Mouse (Mus musculus) ES-Bruce4 (cell line): ENCODE measurements around the gene Nhsl1. TPM values are rescaled to one million over a fixed set of nuclear protein-coding genes. Genes with fewer than 3 reads are reported as not detected.
A peak's percentile ranks its signal among the peaks of the same experiment; 100 is the strongest.

ENCODE experiments used
- H3K27ac ChIP-seq: 2 replicates; pipeline ENCODE4 v1.5.1; 2012; ENCODE audit warnings: low read length, inconsistent platforms; ENCODE audit not compliant: insufficient read depth
- H3K27me3 ChIP-seq: 2 replicates; pipeline ENCODE4 v1.6.1; 2012; ENCODE audit warnings: mild to moderate bottlenecking, low read length, inconsistent platforms; ENCODE audit not compliant: control insufficient read depth, poor library complexity, insufficient read depth, severe bottlenecking
- H3K36me3 ChIP-seq: 2 replicates; pipeline ENCODE4 v1.6.1; 2012; ENCODE audit warnings: inconsistent platforms, mild to moderate bottlenecking, low read length, moderate library complexity; ENCODE audit not compliant: control insufficient read depth, poor library complexity, insufficient read depth, severe bottlenecking
- H3K4me1 ChIP-seq: one replicate; pipeline ENCODE4 v1.8.1; 2011; ENCODE audit warnings: low read length; ENCODE audit not compliant: control insufficient read depth, insufficient read depth
- H3K4me3 ChIP-seq: 2 replicates; pipeline ENCODE4 v1.5.1; 2011; ENCODE audit warnings: low read depth, mild to moderate bottlenecking, low read length
- H3K9ac ChIP-seq: 2 replicates; pipeline ENCODE4 v1.6.1; 2012; ENCODE audit warnings: low read depth, mild to moderate bottlenecking, inconsistent platforms; ENCODE audit not compliant: poor library complexity, severe bottlenecking
- H3K9me3 ChIP-seq: replicated peaks from 2 replicates; pipeline ENCODE4 v1.6.1; 2012; ENCODE audit warnings: mild to moderate bottlenecking, low read length, inconsistent platforms; ENCODE audit not compliant: control insufficient read depth, poor library complexity, insufficient read depth, severe bottlenecking
- CTCF ChIP-seq: IDR thresholded peaks from one replicate; pipeline ENCODE4 v1.8.1; 2011; ENCODE audit warnings: low read depth, low read length
- EP300 ChIP-seq: IDR thresholded peaks from 2 replicates; pipeline ENCODE4 v1.6.1; 2011; ENCODE audit warnings: low read depth, low read length; ENCODE audit not compliant: insufficient read depth
- POLR2A ChIP-seq: IDR thresholded peaks from one replicate; pipeline ENCODE4 v1.8.1; 2011; ENCODE audit warnings: low read length; ENCODE audit not compliant: insufficient read depth
- polyA plus RNA-seq: library from polyadenylated mRNA; stranded (reverse); fragments of >200 nt; gene quantifications from 2 replicates; pipeline ENCODE4 v1.2.4, GENCODE M21; 2011; ENCODE audit warnings: low read depth; ENCODE audit not compliant: missing spikeins, insufficient read depth, insufficient read length

Nhsl1 gene
- polyA plus RNA-seq, 1 experiment = 26.9 TPM

DNA sequence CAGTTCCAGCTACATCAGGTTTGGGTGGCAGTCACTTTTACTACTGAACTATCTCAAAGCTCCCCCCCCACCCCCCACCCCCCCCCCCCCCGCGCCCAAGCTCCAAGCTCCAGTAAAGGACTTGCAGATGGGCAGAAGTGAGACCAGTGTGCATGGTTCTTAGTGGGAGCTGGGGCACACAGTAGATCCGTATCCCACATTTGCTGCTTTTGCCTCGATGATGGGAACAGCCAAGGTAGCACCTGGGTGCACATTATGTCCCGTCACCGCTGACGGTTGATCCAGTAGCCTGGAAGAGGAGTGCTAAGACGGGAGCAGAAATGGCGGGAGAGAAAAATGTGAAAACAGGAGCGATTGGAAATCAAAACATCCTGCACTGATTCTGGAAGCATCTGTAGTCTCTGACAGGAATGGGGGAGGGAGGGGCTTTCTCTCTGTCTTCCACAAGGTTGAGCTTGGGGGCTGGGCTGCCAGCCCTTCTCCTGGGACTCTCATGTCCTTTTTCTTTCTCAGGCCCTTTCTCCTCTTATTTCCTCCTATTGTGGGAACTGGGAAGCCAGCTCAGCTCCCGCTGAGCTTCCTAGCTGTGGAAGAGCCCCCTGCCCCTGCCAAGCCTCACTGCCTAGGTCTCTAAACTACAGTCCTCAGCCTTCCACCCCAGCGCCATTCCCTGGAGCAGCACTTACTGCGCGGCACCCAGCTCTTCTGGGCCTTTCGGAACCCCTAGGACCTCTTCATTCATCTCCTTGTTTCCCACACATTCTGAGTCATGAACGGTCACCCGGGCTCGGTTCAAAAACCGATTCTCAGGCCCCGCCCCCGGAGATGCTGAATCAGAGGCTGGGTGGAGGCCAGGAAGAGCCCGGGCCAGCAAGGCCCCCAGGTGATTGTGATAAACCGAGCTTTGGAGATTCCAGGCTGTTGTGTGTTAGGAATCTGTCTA is 10.6 kb downstream of the Nhsl1 start:
- H3K9ac ChIP-seq = peak overlapping the region; percentile 26
- peak overlapping the region; percentile 70 for H3K27ac ChIP-seq
- H3K27me3 ChIP-seq = no peaks in the 10 kb centered on the region
- H3K36me3 ChIP-seq = no peaks in the 10 kb centered on the region
- peaks cover 10% of the 10 kb centered on the region for H3K9me3 ChIP-seq
- peaks cover 1% of the 10 kb centered on the region for H3K4me1 ChIP-seq
- peak overlapping the region; percentile 54 for H3K4me3 ChIP-seq
- no peak for TF ChIP-seq POLR2A
- 0 out of 2 replicates have a peak, but pooled peaks have one; percentile 36 for TF ChIP-seq EP300

DNA sequence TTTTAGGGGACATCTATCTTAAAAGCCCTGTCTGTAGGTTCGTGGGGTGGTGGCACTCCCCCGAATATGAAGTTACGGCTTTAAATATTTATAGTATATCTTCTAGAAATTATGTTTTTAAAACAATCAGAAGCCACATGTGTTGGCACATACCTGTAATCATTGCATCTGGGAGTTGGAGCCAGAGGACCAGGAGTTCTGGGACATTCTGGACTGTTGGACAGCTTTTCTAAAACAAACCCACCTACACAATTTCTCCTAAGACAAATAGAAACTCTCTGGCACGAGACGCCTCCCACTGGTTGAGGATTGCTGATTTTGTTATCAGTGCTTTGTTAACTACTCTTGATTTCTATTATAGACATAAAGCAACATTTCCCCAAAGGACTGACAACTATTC is 11.7 kb downstream of the Nhsl1 start:
- Histone ChIP-seq H3K36me3 (no peaks in the 10 kb centered on the region), H3K27ac (no peak overlapping the region), H3K4me3 (no peak overlapping the region), H3K4me1 (peaks cover 1% of the 10 kb centered on the region), H3K9ac (no peak overlapping the region), H3K9me3 (peaks cover 10% of the 10 kb centered on the region), H3K27me3 (no peaks in the 10 kb centered on the region)
- TF ChIP-seq EP300 (no peak), CTCF (no peak), POLR2A (no peak)

DNA sequence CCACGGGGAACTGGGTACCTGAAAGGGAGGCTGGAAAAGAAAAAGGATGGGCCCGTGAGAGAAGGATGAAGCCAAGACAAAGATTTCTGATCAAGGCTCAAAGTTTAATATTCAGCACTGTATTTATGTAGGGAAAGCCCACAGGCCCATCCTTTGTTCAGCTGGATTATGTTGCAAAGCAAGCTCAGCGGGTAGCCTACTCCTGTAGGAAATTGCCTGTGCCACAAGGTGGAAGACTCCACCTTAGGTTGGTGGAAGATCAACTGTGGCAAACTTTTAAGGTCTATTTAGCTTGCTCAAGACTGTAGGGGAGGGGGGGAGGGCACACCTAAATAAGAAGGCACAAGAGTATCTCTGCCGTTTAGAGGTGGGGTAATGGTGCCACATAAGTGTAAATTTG is 14.8 kb downstream of the Nhsl1 start:
- Histone ChIP-seq H3K9me3 (peaks cover 10% of the 10 kb centered on the region), H3K4me1 (no peaks in the 10 kb centered on the region), H3K27ac (0 out of 2 replicates have a peak overlapping the region, but pooled peaks have one; percentile 31), H3K27me3 (no peaks in the 10 kb centered on the region), H3K4me3 (no peak overlapping the region), H3K36me3 (no peaks in the 10 kb centered on the region), H3K9ac (no peak overlapping the region)
- no peak for TF ChIP-seq EP300
- no peak for TF ChIP-seq POLR2A
- no peak for TF ChIP-seq CTCF

DNA sequence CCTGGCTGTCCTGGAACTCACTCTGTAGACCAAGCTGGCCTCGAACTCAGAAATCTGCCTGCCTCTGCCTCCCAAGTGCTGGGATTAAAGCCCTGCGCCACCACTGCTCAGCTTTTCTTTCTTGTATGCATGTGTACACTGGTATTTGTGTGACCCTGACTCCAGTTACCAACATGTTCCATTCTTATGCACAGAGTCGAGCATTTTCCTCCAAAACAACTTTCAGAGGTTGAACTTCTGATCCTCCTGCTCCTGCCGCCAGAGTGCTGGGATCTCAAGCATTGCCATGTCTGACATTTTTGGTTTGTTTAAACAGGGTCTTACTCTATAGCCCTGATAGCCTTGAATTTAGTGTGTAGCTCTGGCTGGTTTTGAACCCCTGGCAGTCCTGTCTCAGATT is 15.4 kb downstream of the Nhsl1 start:
- Histone ChIP-seq H3K4me3 (no peak overlapping the region), H3K4me1 (no peaks in the 10 kb centered on the region), H3K27ac (peak overlapping the region; percentile 67; the same call in 1 of the 2 replicates), H3K27me3 (no peaks in the 10 kb centered on the region), H3K36me3 (no peaks in the 10 kb centered on the region), H3K9ac (no peak overlapping the region), H3K9me3 (peaks cover 10% of the 10 kb centered on the region)
- no peak for TF ChIP-seq POLR2A

- Histone ChIP-seq H3K9ac (no peak overlapping the region), H3K27me3 (no peaks in the 10 kb centered on the region), H3K4me3 (no peak overlapping the region), H3K9me3 (peaks cover 10% of the 10 kb centered on the region), H3K4me1 (no peaks in the 10 kb centered on the region), H3K27ac (peak overlapping the region; percentile 67), H3K36me3 (no peaks in the 10 kb centered on the region)
- TF ChIP-seq CTCF = no peak
- no peak for TF ChIP-seq POLR2A
- no peak for TF ChIP-seq EP300
These were observed 15.9 kb downstream of the Nhsl1 start for GRCm38 (mm10) chr10:18334734-18335133.

- Histone ChIP-seq H3K9me3 (peaks cover 3% of the 10 kb centered on the region), H3K4me3 (no peak overlapping the region), H3K27me3 (no peaks in the 10 kb centered on the region), H3K36me3 (no peaks in the 10 kb centered on the region), H3K4me1 (no peaks in the 10 kb centered on the region), H3K9ac (no peak overlapping the region), H3K27ac (no peak overlapping the region)
- TF ChIP-seq CTCF = no peak
- no peak for TF ChIP-seq EP300
- TF ChIP-seq POLR2A = no peak
These were observed 18.9 kb downstream of the Nhsl1 start for GRCm38 (mm10) chr10:18337725-18338124.
